Mouse (Mus musculus): ENCODE data around the gene Hdhd5.
A peak's percentile ranks its signal among the peaks of the same experiment; 100 is the strongest.

Hdhd5 gene

DNA sequence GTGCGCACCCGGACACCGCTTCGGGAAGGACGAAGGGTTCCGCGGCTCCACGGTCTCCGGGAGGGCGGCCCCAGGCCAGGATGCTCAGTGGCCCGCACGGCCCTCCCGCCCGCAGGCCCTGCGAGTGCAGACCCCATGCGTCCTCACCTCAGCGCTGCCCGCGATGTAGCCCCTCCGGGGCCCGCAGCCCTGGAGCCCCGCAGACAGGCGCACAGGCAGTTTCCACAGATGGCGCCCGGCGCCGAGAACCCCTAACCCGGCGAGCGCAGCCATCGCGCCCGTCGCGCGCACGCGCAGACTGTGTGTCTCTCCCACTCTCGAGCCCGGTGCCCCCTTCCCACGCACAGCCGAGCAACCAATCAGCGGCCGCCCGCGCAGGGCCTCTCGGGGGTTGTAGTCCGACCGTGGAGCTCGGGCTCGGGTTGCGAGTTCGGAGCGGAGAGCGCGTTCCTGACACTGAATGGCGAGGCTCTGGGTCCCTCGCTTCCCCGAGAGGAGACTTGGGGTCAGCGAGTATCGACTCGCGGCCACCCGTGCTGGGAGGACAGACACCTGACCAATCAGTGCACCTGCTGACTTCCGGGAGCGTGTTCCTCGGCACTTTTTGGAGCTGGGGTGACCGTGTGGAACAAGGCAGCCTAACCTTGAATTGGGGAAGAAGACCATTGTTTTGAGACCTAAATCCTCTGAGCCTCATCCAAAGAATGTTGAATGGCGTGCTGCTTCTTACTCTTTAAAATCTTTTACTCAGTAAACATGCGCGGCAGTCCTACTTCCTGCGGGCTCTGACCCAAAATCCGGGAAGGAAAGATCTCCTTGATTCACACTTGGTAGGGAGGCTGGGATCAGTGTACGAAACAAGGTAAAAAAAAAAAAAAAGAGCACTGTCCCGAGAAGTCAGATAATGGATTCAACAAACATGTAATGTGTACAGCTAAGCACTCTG is at the start of gene Hdhd5:
Hdhd5 (minus strand) TSS at position 300 of the 946 bp plus-strand sequence.
- peak; percentile 81 for DNase-seq (ENCODE audit: low spot score)

DNA sequence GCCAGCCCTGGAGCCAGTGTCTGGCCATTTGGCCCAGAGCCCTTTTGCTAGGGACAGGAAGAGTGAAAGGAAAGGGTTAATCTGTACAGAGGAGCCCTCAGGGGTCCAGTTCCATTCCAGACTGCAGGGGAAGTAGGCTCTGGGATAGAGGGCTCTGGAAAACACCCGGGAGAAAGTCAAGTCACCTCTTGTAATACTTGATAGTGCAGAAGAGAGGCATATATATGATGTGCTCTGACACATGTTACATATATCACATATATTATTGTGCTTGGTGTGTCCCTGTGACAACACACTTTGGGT is 49.5 kb upstream of the Hdhd5 start:
- DNase-seq (ENCODE audit: low spot score): no peak

DNA sequence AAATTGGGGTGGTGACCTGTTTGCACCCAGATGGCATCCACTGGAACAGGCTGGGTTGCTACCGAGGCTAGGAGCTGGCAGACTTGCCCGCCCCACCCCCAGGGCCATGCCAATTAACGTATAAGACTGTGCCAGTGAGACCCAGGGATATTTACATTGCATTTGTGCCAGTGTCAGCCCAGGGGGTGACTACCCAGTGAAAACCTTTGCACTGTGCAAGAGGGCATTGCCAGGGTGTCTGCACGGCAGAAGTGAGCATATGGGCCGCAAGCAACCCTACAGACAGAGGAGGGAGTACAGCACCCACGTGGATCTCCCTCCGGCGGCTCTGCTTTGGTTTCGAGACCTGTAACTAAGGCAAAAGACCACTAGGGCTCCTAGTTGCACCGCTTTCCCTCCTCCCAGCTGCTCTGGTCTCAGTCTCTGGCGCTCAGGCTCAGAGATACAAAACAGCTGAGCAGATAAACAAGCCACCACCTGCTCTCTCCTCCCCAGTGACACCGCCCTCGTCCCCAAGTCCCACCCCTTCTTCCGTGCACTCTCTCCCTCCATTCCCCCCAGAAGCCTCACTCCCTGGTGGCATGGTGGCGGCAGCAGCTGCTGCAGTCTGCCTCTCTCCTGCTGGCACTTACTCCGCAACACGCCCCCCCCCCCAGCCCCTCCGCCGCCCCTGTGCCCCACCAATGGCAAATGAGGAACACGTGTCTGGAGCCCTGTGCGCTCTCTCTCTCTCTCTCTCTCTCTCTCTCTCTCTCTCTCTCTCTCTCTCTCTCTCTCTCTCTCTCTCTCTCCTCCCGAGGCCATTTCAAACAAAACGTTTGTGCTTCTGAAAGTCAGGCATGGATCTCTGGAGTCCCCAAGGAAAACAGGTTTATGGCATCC is 49.0 kb upstream of the Hdhd5 start:
- no peak for DNase-seq (ENCODE audit: low spot score)

DNA sequence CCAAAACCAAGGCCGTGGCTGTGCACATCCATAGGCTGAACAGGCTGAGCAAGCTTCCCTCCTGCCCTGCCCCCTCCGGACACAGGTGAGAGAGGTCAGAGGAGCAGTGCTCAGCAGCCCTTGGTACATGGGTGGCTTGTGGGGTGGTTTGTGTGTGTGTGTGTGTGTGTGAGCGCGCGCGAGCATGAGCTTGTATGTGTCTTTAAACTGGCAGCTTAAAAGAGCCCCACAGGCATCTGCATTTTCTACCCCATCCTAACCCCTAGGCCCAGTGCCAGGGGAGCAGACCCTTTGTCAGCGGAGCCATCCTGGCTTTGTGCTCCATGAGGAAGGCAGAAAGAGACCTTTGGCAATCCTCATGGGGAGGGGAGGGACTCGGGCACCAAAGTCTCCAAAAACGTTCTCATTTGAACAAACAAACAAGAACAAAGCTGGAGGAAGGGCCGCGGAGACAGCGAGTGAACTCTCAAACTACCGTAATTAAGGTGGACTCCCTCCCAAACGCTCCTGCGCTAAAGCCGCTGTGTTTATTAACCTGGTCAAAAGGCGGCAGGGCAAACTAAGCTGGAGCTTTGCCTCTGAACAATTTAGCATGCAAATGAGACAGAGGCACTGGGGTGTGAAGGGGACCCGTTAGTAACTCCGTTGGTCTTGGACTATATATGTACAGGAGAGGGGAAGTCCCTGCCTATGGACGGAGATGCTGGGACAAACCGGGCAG is 48.2 kb upstream of the Hdhd5 start:
- DNase-seq (ENCODE audit: low spot score): no peak

DNA sequence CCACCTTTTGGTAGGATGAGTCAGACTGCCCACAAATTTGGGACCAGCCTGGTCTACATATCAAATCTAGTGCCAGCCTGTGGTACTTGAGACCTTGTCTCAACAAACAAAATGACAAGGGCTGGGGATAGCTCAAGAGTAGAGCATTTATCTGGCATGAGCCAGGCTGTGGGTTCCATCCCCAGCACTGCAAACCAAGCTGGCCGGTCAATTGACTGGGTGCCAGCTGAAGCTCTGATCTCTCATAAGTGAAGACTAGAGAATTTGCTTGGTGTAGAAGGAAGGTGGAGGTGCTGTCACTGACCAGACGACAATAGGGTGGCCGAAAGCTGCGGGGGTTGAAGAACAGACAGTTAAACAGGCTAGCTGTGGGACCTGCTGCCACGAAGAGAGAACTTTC is 47.4 kb upstream of the Hdhd5 start:
- DNase-seq (ENCODE audit: low spot score): no peak

DNA sequence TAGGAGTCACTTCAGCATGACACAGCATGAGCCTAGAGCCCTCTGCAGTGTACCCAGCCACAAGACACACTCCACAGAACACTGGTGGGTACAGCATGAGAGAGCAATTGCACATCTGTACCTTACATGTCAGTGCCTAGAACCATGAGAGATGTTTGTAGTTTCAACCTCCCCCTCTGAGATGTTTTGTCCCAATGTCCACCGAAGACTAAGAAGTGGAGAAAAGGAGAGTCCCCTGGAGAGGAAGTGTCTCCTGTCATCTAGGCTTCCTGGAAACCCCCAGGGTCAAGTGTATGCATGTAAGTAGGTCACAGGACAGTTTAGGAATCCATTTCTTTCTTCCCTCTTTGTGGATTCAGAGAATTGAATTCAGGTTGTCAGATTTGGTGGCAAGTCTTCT is 41.3 kb upstream of the Hdhd5 start:
- no peak for DNase-seq (ENCODE audit: low spot score)

DNA sequence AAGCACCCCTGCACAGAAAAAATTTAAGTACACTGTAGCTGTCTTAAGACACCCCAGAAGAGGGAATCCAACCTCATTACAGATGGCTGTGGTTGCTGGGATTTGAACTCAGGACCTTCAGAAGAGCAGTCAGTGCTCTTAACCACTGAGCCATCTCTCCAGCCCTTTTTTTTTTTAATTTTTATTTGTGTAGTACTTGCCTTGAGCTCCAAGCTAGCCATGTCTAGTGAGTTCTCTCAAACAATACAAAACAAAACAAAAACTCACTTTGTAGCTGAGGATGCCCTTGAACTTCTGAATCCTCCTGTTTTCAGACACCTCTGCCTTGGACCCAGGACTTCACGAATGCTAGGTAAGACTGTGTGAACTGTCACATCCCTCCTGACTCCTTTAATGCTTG is 37.1 kb upstream of the Hdhd5 start:
- DNase-seq (ENCODE audit: low spot score): no peak

DNA sequence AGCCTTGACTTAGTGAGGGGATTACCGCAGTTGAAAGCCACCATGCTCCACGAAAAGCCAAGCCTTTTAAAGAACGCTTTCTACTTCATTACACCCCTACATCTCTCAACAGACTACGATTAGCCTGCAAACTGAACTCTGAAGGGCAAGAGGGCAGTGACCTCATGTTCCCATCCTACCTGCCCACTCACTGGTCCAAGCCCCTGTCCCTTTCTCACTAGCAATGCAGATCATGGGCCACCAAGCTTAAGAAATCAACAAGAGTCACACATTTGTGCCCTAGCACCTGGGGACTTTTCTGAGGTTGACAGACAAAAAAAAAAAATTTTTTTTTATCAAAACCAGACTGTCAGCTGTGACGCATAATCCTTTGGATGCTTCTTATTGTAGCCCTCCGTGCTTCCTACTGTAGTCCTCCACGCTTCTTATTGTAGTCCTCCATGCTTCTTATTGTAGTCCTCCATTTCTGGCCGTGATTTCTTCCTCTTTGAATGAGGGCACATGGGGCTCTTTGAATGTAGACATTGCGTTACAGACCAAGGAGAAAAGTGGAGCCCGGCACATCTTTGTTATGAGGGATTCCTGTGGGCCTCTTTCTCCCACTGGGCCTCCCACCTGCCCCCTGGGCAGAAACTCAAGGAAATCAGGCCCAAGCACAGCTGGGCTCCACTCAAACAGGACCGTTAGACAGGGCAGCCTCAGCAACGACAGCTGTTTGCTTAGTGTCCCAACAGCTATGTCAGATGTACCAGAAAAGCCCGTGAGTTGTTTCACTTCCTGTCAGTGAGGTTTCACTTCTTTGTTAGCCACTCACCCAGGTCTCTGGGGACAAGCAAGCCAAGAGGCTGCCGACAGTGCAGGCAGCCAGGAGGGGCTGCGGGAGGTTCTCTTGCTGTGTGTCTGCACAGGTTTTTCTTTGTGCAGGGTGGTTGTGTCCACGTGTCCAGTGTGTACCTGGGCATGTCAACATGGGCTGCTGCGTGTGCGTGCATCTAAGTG is 36.1 kb upstream of the Hdhd5 start:
- no peak for DNase-seq (ENCODE audit: low spot score)

DNA sequence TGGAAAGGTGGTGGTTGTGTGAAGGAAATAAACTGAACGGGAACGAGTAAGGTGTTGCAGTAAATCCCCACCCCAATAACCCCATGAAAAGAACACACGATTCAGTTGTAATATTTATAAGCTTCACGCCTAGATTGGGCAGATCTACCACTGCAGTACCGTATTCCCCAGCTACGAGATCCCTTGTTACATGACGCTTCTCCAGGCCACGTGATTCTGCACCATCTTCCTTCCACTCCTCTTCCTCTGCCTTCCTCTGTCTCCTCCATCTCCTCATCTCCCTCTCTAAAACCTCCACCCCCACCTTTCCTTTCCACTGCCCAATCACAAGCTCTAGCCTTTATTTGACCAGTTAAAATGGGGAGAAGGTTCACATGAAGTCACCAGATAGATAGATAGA is 25.5 kb upstream of the Hdhd5 start:
- no peak for DNase-seq (ENCODE audit: low spot score)

DNA sequence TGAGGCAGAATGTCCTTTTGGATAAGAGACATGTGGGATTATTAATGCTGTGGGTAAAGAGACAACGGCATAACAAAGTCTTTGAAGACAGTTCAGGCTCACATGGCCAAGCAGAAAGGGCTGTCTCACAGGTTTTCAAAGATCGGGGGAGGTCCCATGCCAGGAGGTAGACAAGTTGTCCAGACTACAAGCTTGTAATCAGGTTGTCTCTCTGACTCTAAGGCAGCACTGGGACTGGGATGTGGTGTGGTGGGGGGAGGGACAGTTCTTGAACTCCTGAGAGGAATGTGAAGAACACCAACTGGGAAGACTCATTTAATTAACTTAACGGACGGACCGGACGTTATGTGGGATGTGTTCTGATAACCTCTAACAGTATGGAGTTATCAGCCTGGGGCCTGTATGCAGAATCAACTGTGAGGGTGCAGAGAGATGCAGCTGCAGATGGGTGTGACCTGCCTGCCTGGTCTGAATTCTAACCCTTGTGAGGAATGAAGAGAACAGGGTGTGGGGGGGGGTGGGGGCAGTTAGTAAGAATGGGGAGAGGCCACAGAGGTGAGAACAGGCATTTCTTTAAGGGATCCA is 25.0 kb upstream of the Hdhd5 start:
- no peak for DNase-seq (ENCODE audit: low spot score)

DNA sequence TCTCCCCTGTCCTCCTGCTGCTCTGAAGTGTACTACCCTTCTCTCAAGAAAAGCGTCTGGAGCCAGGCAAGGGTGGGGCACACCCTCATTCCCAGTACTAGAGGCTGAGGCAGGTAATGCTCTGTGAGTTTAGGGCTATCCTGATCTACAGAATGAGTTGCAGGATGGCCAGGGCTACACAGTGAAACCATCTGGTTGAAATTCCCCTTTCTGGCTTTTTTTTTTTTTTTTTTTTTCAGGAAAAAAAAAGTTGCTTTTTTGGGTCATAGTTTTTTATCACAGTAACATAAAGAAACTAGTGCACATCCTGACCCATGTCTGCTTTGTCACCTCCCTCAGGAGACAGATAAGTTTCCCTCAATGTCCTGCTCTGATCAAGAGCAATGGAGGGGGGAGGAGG is 24.0 kb upstream of the Hdhd5 start:
- DNase-seq (ENCODE audit: low spot score): no peak

DNA sequence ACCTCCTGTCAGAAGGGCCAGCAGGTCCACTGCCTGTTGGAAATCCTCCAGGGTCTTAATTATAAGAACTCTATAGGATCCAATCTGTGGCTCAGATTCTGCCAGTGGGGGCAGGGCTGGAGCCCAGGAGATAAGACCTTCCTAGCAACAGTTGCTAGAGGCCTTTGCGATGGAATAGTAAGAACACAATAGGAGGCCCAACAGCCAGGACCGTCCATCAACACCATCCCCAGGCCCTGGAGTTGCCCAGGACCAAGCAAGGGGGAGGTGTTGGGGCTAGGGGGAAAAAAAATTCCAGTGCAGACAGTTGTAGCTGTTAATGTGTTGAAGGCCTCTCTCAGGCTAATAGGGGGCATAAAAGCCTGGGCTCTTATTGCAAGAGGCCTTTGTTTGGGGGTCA is 19.1 kb upstream of the Hdhd5 start:
- no peak for DNase-seq (ENCODE audit: low spot score)

DNA sequence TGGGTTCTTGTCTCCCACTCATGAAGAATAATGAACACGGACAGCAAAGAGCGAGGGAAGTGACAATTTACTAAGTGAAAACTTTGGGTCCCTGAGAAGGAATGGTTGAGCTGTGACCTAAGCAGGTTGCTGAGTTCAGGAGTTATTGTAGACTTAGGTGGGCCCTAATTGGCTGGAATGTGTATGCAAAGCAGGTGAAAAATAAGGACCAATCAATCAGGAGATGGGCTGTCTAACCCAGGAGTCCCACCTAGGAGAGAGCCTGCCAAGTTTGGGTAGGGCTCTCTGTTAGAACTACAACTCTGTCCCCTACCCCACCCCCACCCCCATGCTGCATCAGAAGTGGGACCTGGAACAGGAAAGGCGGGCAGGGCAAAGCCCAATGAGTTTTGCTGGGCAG is 17.5 kb upstream of the Hdhd5 start:
- no peak for DNase-seq (ENCODE audit: low spot score)

DNA sequence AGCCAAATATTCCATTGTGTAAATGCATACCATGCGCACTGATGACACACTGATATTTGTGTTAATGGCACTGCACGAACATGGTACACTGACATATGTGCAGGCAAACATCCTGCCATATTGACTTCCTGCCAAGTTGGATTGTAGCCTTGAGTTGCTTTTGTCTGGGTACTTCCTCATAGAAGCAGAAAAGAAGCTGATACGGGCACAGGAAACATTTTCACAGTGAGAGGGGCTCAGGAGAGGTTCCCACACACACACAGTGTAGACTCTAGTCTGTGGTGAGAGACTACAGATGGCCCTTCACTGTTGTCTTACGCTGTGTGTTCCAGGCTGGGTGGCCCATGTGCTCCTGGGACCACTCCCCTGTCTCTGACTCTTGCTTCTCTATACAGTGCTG is 15.9 kb upstream of the Hdhd5 start:
- DNase-seq (ENCODE audit: low spot score): no peak

DNA sequence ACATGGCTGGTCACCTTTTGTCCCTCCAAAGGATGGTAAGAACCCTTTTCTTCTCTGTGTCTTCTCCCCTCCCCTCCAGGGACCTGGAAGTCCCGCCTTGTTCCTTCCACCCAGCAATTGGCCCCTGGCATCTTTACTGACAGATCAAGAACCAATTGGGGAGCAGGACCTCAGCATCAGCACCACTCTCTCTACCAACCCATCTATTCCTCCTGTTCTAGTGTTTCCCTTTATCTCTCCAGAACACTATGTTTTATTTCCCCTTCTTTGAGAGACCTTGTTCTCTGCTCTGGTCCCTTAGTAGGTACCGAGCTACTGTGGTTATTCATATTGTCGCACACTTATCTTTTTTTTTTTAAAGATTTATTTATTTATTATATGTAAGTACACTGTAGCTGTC is 15.2 kb upstream of the Hdhd5 start:
- DNase-seq (ENCODE audit: low spot score): no peak

DNA sequence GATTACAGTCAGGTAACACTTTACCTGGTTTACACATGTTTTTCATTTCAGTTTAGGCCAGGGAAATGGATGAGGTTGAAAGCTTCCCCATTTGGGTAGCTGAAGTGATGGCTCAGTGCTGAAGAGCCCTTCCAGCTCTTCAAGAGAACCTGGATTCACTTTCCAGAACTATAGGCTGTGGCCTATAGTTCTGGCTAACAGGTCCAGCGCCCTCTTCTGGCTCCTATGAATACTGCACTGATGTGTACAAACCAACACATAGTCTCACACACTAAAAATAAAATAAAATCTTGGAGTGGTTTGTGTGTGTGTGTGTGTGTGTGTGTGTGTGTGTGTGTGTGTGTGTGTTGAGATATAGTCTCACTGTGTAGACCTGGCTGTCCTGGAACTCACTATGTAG is 10.9 kb upstream of the Hdhd5 start:
- DNase-seq (ENCODE audit: low spot score): no peak

DNA sequence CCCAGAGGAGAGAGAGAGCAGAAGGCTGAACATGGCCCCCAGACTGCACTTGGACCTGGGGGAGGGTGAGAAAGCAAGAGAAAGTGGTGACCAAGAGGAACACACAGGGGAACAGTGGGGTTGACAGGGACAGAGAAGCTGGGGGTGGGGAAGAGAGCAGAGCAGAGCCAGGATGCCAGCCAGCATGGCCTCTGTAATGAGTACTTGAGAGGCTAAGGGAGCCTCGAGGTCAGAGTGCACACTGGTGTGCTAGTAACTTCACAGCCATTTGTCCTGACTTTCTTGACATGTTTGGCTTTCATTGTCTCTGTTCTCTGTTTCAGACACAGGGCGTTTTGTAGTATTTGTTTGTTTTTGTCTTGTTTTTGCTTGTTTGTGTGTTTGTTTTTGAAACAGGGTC is 10.3 kb upstream of the Hdhd5 start:
- no peak for DNase-seq (ENCODE audit: low spot score)

DNA sequence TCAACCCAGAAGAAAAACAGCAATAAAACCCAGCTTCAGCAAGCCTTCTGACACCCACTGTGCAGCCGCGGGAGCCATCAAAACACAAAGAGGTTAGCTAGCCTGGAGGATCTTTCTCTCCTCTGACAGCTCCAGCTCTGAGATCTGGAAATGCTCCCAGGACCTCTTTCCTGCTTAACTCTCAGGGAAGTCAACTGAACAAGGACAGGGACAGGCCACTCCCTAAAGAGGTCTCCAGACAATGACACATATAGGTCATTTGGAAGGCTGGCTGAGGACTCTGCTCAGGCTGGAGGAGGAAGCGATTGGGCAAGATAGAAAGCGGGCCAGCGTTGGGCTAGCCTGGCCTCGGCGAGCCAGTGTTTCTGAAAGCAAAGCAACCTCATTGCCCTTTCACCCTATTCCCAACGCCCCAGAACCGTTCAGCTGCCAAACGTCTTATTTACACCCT is 8.7 kb upstream of the Hdhd5 start:
- DNase-seq (ENCODE audit: low spot score): no peak

DNA sequence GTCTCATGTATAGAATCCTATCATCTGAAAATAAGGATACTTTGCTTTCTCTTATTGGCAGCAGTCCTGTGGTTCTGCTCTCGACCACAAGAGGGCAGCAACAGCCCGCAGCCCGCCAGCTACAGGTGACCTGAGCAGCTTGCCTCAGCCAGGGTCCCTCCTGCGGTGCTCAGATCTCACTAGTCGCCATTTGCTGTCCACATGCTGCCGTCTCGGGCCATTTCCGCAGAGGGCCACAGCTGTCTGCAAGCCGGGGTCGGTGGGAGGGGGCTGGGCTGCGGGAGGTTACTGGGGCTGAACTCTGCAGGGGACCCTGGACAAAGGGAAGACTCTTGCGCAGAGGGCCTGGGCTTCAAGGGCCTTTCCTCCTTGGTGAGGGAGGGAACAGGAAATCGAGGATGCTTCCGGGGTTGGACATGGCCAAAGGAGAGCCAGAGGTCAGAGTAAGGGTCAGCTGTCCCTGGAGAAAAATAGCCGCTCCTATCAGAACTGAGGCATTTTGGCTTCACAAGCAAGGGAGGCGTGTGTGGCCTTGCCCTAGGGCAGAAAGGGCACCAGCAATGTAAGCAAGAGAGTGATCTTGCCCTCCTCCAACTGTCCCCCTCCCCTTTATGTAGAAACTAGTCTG is 8.1 kb upstream of the Hdhd5 start:
- DNase-seq (ENCODE audit: low spot score): peak; percentile 44

DNA sequence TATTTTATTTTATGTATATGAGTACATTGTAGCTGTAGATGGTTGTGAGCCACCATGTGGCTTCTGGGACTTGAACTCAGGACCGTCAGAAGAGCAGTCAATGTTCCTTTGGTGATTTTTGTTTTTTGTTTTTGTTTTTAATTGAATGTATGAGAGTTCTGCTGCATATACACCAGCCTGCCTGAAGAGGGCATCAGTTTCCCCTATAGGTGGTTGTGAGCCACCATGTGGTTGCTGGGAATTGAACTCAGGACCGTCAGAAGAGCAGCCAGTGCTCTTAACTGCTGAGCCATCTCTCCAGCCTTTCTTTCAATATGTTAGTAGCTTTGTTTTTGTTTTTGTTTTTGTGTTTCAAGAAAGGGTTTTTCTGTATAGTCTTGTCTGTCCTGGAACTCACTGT is 5.2 kb upstream of the Hdhd5 start:
- DNase-seq (ENCODE audit: low spot score): no peak

Measured in ovary, postnatal 10 days (tissue).